Mouse (Mus musculus) heart, embryonic 15.5 days (tissue): Measurements from ENCODE around the gene Ccdc159. TPM values are rescaled to one million over a fixed set of nuclear protein-coding genes. Genes with fewer than 3 reads are reported as not detected.

Experiments
- ATAC-seq: fragments of 200-750 bp; cut with Nextera tagmentation; replicated peaks from 2 replicates; pipeline ENCODE4 v1.8.0; 2017; ENCODE audit warnings: low read depth, moderate TSS enrichment; ENCODE audit not compliant: insufficient number of reproducible peaks, insufficient read depth, low FRiP score
- H3K27ac ChIP-seq: fragments of 300-500 bp; sonication (generic); 2 replicates; pipeline ENCODE4 v1.5.1; 2015; ENCODE audit warnings: mild to moderate bottlenecking, inconsistent platforms
- H3K27me3 ChIP-seq: fragments of 300-500 bp; sonication (generic); 2 replicates; pipeline ENCODE4 v1.6.1; 2015; ENCODE audit warnings: inconsistent platforms
- H3K36me3 ChIP-seq: fragments of 300-500 bp; sonication (generic); 2 replicates; pipeline ENCODE4 v1.6.1; 2015; ENCODE audit warnings: mild to moderate bottlenecking, inconsistent platforms
- H3K4me1 ChIP-seq: fragments of 300-500 bp; sonication (generic); replicated peaks from 2 replicates; pipeline ENCODE4 v1.6.1; 2015; ENCODE audit warnings: inconsistent platforms
- H3K4me2 ChIP-seq: fragments of 300-500 bp; sonication (generic); 2 replicates; pipeline ENCODE4 v1.6.1; 2015; ENCODE audit warnings: inconsistent platforms, mild to moderate bottlenecking, moderate library complexity
- H3K4me3 ChIP-seq: fragments of 300-500 bp; sonication (generic); 2 replicates; pipeline ENCODE4 v1.5.1; 2015; ENCODE audit warnings: mild to moderate bottlenecking, inconsistent platforms
- H3K9ac ChIP-seq: fragments of 300-500 bp; sonication (generic); 2 replicates; pipeline ENCODE4 v1.6.1; 2015; ENCODE audit warnings: mild to moderate bottlenecking, inconsistent platforms
- H3K9me3 ChIP-seq: fragments of 300-500 bp; sonication (generic); replicated peaks from 2 replicates; pipeline ENCODE4 v1.6.1; 2016; ENCODE audit warnings: inconsistent platforms
- whole genome bisulfite sequencing: fragments of 180-500 bp; shearing (Covaris S2); methylation state at CpG from one replicate; pipeline ENCODE4 v1.1.7; 2015; ENCODE audit warnings: mixed read lengths; 5-methylcytosine and 5-hydroxymethylcytosine counted together
- polyA plus RNA-seq: library from polyadenylated mRNA; unstranded; fragments of >200 nt; fragmentation: Nextera tagmentation; extraction: Ambion mirVana; gene quantifications from 2 replicates; pipeline ENCODE4 v1.2.1, GENCODE M21; 2015

Ccdc159 gene
- polyA plus RNA-seq, 1 experiment from 2014 or later: 2.7 TPM

GRCm38 (mm10) chr9:21962416-21963059 lies 35.3 kb downstream of the Ccdc159 start:
- no peaks in the 10 kb centered on the region for H3K36me3 ChIP-seq
- H3K4me1 ChIP-seq: peaks cover 36% of the 10 kb centered on the region
- H3K4me3 ChIP-seq: peak overlapping the region; percentile 59
- no peaks in the 10 kb centered on the region for H3K9me3 ChIP-seq
- 3% methylated on average over 34 of the region's 34 CpGs for WGBS
- H3K9ac ChIP-seq: peak overlapping the region; percentile 55
- no peak overlapping the region for H3K27ac ChIP-seq
- peak overlapping the region; percentile 98 for H3K4me2 ChIP-seq
- ATAC-seq: peak; percentile 73
- H3K27me3 ChIP-seq: peaks cover 32% of the 10 kb centered on the region

GRCm38 (mm10) chr9:21963417-21963816 lies 36.1 kb downstream of the Ccdc159 start, which contains the start of gene Epor:
Gene Epor, minus strand, starts transcription at chr9:21963506.
- 6% methylated on average over 8 of the region's 8 CpGs for WGBS
- peaks cover 32% of the 10 kb centered on the region for H3K27me3 ChIP-seq
- ATAC-seq: 0 out of 2 replicates have a peak, but pooled peaks have one; percentile 3
- H3K4me3 ChIP-seq: peak within 1 kb of the TSS; percentile 59
- peaks cover 34% of the 10 kb centered on the region for H3K4me1 ChIP-seq
- H3K9ac ChIP-seq: peak within 1 kb of the TSS; percentile 55
- H3K36me3 ChIP-seq: no peaks in the 10 kb centered on the region
- no peak within 1 kb of the TSS; the same call in 1 of the 2 replicates for H3K27ac ChIP-seq
- peak within 1 kb of the TSS; percentile 98 for H3K4me2 ChIP-seq
- H3K9me3 ChIP-seq: no peaks in the 10 kb centered on the region

GRCm38 (mm10) chr9:21968883-21969282 lies 41.6 kb downstream of the Ccdc159 start:
- H3K9me3 ChIP-seq: no peaks in the 10 kb centered on the region
- H3K4me3 ChIP-seq: no peak overlapping the region
- no peak overlapping the region for H3K27ac ChIP-seq
- ATAC-seq: no peak
- H3K9ac ChIP-seq: no peak overlapping the region
- H3K4me1 ChIP-seq: no peaks in the 10 kb centered on the region
- 46% methylated on average over 6 of the region's 6 CpGs for WGBS
- H3K27me3 ChIP-seq: 0 out of 2 replicates have a peak, but pooled peaks cover 3% of the 10 kb centered on the region
- H3K36me3 ChIP-seq: no peaks in the 10 kb centered on the region
- no peak overlapping the region for H3K4me2 ChIP-seq

DNA sequence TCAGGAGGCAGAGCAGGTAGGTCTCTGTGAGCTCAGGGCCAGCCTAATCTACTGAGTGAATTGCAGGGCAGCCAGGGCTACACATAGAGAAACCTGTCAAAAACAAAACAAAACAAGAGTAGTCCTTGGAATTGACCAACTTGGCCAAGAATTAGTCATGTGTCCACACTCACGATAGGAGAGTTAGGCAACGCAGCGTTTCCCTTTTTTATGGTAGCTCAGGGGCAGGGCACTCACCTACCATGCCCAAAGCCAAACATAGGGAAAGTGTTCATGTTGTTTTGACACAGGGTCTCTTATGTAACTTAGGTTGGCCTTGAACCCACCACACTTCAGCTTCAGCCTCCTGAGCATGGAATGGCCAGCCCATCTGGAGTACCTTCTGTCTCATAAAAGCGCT lies 42.0 kb downstream of the Ccdc159 start:
- 83% methylated on average over 4 of the region's 4 CpGs for WGBS
- Histone ChIP-seq H3K4me2 (no peak overlapping the region), H3K4me1 (no peaks in the 10 kb centered on the region), H3K36me3 (no peaks in the 10 kb centered on the region), H3K4me3 (no peak overlapping the region), H3K9ac (no peak overlapping the region), H3K27me3 (0 out of 2 replicates have a peak, but pooled peaks cover 3% of the 10 kb centered on the region), H3K9me3 (no peaks in the 10 kb centered on the region), H3K27ac (no peak overlapping the region)
- ATAC-seq: no peak

DNA sequence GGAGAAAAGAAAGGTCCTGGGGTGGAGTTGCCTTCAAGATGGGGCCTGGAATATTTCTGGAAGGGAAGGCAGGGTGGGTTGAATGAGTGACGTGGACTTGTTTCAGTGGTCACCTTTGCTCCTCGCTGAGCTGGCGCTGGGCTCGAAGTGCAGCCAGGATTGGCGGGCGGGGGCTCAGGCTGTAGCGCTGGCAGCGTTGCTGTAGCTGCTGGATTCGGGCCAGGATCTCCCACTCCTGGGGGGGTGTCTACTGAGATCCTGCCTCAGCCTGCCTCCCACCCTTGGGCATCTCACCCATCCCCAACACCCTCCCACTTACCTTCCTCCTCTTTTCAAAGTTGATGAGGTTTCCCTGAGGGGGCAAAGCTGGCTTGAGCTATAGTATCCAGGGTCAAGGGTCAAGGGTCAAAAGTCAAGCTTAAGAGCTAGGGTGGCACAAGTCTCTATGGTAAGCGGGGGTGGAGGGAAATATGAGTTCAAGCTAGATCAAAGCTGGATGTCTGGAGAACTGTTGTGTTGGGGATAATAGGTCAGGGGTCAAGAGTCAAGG lies 49.4 kb downstream of the Ccdc159 start:
- no peaks in the 10 kb centered on the region for H3K36me3 ChIP-seq
- no peak overlapping the region for H3K27ac ChIP-seq
- H3K4me1 ChIP-seq: no peaks in the 10 kb centered on the region
- H3K9me3 ChIP-seq: no peaks in the 10 kb centered on the region
- no peak overlapping the region for H3K4me3 ChIP-seq
- no peak overlapping the region for H3K4me2 ChIP-seq
- ATAC-seq: no peak
- H3K27me3 ChIP-seq: peaks cover 24% of the 10 kb centered on the region
- WGBS: 77% methylated on average over 10 of the region's 10 CpGs
- no peak overlapping the region for H3K9ac ChIP-seq

DNA sequence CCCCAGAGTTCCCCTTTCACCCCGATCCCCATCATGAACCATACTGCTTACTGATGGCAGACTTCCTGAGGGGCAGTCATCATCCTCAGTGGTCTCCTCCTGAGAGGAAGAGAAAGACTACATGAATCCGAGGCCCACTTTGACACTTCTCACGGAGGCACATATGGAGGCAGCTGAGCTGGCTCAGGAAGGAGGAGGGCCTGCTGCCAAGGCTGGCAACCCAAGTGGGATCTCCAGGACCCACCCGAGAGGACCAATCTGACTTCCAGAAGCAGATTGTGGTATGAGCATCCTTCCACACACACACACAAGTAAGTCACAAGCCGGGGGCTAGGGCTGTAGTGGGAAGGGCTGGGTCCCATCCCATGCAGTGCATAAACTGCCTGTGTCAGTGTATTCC lies 50.1 kb downstream of the Ccdc159 start:
- no peak overlapping the region for H3K9ac ChIP-seq
- H3K4me1 ChIP-seq: no peaks in the 10 kb centered on the region
- no peaks in the 10 kb centered on the region for H3K9me3 ChIP-seq
- no peak for ATAC-seq
- WGBS: 79% methylated on average over 5 of the region's 5 CpGs
- no peak overlapping the region for H3K27ac ChIP-seq
- no peaks in the 10 kb centered on the region for H3K36me3 ChIP-seq
- no peak overlapping the region for H3K4me2 ChIP-seq
- H3K4me3 ChIP-seq: no peak overlapping the region
- H3K27me3 ChIP-seq: peaks cover 29% of the 10 kb centered on the region

- Histone ChIP-seq H3K4me1 (no peaks in the 10 kb centered on the region), H3K27ac (no peak overlapping the region), H3K36me3 (no peaks in the 10 kb centered on the region), H3K9me3 (no peaks in the 10 kb centered on the region), H3K9ac (no peak overlapping the region), H3K27me3 (peaks cover 33% of the 10 kb centered on the region), H3K4me3 (no peak overlapping the region), H3K4me2 (no peak overlapping the region)
- WGBS: 31% methylated on average over 2 of the region's 2 CpGs
- no peak for ATAC-seq
Measured at GRCm38 (mm10) chr9:21977972-21978371, 50.7 kb downstream of the Ccdc159 start.

- H3K9me3 ChIP-seq: no peaks in the 10 kb centered on the region
- no peak overlapping the region for H3K9ac ChIP-seq
- no peak overlapping the region for H3K4me2 ChIP-seq
- H3K27ac ChIP-seq: no peak overlapping the region
- H3K4me3 ChIP-seq: no peak overlapping the region
- no peaks in the 10 kb centered on the region for H3K4me1 ChIP-seq
- 82% methylated on average over 4 of the region's 4 CpGs for WGBS
- H3K27me3 ChIP-seq: peaks cover 35% of the 10 kb centered on the region
- no peak for ATAC-seq
- no peaks in the 10 kb centered on the region for H3K36me3 ChIP-seq
Measured at GRCm38 (mm10) chr9:21978398-21979128, 51.3 kb downstream of the Ccdc159 start.

GRCm38 (mm10) chr9:21983911-21984310 lies 56.6 kb downstream of the Ccdc159 start:
- peaks cover 84% of the 10 kb centered on the region for H3K27me3 ChIP-seq
- no peak overlapping the region for H3K9ac ChIP-seq
- H3K27ac ChIP-seq: no peak overlapping the region
- H3K9me3 ChIP-seq: no peaks in the 10 kb centered on the region
- no peak overlapping the region for H3K4me2 ChIP-seq
- H3K4me3 ChIP-seq: no peak overlapping the region
- 22% methylated on average over 3 of the region's 3 CpGs for WGBS
- no peaks in the 10 kb centered on the region for H3K36me3 ChIP-seq
- peaks cover 10% of the 10 kb centered on the region for H3K4me1 ChIP-seq
- ATAC-seq: no peak
